Mouse (Mus musculus) stomach, embryonic 16.5 days (tissue): ENCODE measurements around the gene Tfap4. TPM values are rescaled to one million over a fixed set of nuclear protein-coding genes. Genes with fewer than 3 reads are reported as not detected.

Experiments used
- ATAC-seq: fragments of 200-750 bp; cut with Nextera tagmentation; 2 replicates; pipeline ENCODE4 v1.8.0; 2017; ENCODE audit warnings: moderate number of reproducible peaks, moderate TSS enrichment; ENCODE audit not compliant: insufficient read depth, low FRiP score
- H3K27ac ChIP-seq: fragments of 300-500 bp; sonication (generic); 2 replicates; pipeline ENCODE4 v1.5.1; 2014; ENCODE audit warnings: low read length
- H3K27me3 ChIP-seq: fragments of 300-500 bp; sonication (generic); 2 replicates; pipeline ENCODE4 v1.6.1; 2014; ENCODE audit warnings: low read length, control low read depth, mixed read lengths; ENCODE audit not compliant: control insufficient read depth, insufficient read depth
- H3K36me3 ChIP-seq: fragments of 300-500 bp; sonication (generic); 2 replicates; pipeline ENCODE4 v1.6.1; 2014; ENCODE audit warnings: low read length; ENCODE audit not compliant: control insufficient read depth, insufficient read depth
- H3K4me1 ChIP-seq: fragments of 300-500 bp; sonication (generic); 2 replicates; pipeline ENCODE4 v1.6.1; 2014; ENCODE audit warnings: low read length, control low read depth, mixed read lengths; ENCODE audit not compliant: control insufficient read depth, insufficient read depth
- H3K4me2 ChIP-seq: fragments of 300-500 bp; sonication (generic); 2 replicates; pipeline ENCODE4 v1.6.1; 2014; ENCODE audit warnings: low read depth, low read length, mixed read lengths
- H3K4me3 ChIP-seq: fragments of 300-500 bp; sonication (generic); replicated peaks from 2 replicates; pipeline ENCODE4 v1.5.1; 2014; ENCODE audit warnings: mild to moderate bottlenecking, low read length
- H3K9ac ChIP-seq: fragments of 300-500 bp; sonication (generic); 2 replicates; pipeline ENCODE4 v1.6.1; 2014; ENCODE audit warnings: low read length
- H3K9me3 ChIP-seq: fragments of 300-500 bp; sonication (generic); replicated peaks from 2 replicates; pipeline ENCODE4 v1.6.1; 2016; ENCODE audit warnings: low read length, control low read depth; ENCODE audit not compliant: control insufficient read depth
- WGBS: fragments of 180-500 bp; shearing (Covaris S2); extraction: QIAGEN DNeasy Blood & Tissue Kit; methylation state at CpG from one replicate; pipeline ENCODE4 v1.1.7; 2014; 5-methylcytosine and 5-hydroxymethylcytosine counted together
- polyA plus RNA-seq: library from polyadenylated mRNA; unstranded; fragments of >200 nt; fragmentation: Nextera tagmentation; extraction: Ambion mirVana; gene quantifications from 2 replicates; pipeline ENCODE4 v1.2.1, GENCODE M21; 2015

Tfap4 gene
- polyA plus RNA-seq, 1 experiment from 2014 or later = 17.0 TPM

GRCm38 (mm10) chr16:4548953-4549688, 10.5 kb downstream of the Tfap4 start:
- Histone ChIP-seq H3K4me2 (no peak overlapping the region), H3K9ac (no peak overlapping the region), H3K27me3 (no peaks in the 10 kb centered on the region), H3K4me1 (peaks cover 27% of the 10 kb centered on the region), H3K4me3 (no peak overlapping the region), H3K27ac (0 out of 2 replicates have a peak overlapping the region, but pooled peaks have one; percentile 36), H3K36me3 (peaks cover 12% of the 10 kb centered on the region; the same call in 1 of the 2 replicates), H3K9me3 (no peaks in the 10 kb centered on the region)
- ATAC-seq = no peak
- 83% methylated on average over 18 of the region's 18 CpGs for WGBS

- Histone ChIP-seq H3K4me2 (no peak overlapping the region), H3K27ac (no peak overlapping the region), H3K27me3 (no peaks in the 10 kb centered on the region), H3K9me3 (no peaks in the 10 kb centered on the region), H3K36me3 (peaks cover 12% of the 10 kb centered on the region; the same call in 1 of the 2 replicates), H3K4me3 (no peak overlapping the region), H3K9ac (no peak overlapping the region), H3K4me1 (peaks cover 11% of the 10 kb centered on the region)
- 84% methylated on average over 5 of the region's 5 CpGs for WGBS
- ATAC-seq = no peak
Observed at GRCm38 (mm10) chr16:4547611-4548010, 12.0 kb downstream of the Tfap4 start.

GRCm38 (mm10) chr16:4546838-4547237, 12.8 kb downstream of the Tfap4 start:
- Histone ChIP-seq H3K9me3 (no peaks in the 10 kb centered on the region), H3K4me1 (peaks cover 4% of the 10 kb centered on the region), H3K9ac (no peak overlapping the region), H3K4me3 (no peak overlapping the region), H3K27me3 (no peaks in the 10 kb centered on the region), H3K4me2 (no peak overlapping the region), H3K27ac (no peak overlapping the region), H3K36me3 (peaks cover 12% of the 10 kb centered on the region; the same call in 1 of the 2 replicates)
- ATAC-seq = no peak
- WGBS = 93% methylated on average over 8 of the region's 8 CpGs

- no peak overlapping the region for H3K4me2 ChIP-seq
- WGBS = 69% methylated on average over 9 of the region's 9 CpGs
Observed at GRCm38 (mm10) chr16:4544845-4545244, 14.8 kb downstream of the Tfap4 start.

GRCm38 (mm10) chr16:4543266-4543665, 16.4 kb downstream of the Tfap4 start:
- no peaks in the 10 kb centered on the region for H3K9me3 ChIP-seq
- H3K36me3 ChIP-seq = peaks cover 12% of the 10 kb centered on the region; the same call in 1 of the 2 replicates
- H3K4me1 ChIP-seq = peaks cover 3% of the 10 kb centered on the region; the same call in 1 of the 2 replicates
- no peak overlapping the region for H3K27ac ChIP-seq
- no peak for ATAC-seq
- no peaks in the 10 kb centered on the region for H3K27me3 ChIP-seq
- no peak overlapping the region for H3K4me2 ChIP-seq
- H3K4me3 ChIP-seq = no peak overlapping the region
- H3K9ac ChIP-seq = no peak overlapping the region
- 62% methylated on average over 3 of the region's 3 CpGs for WGBS

More at GRCm38 (mm10) chr16:4544845-4545244, 14.8 kb downstream of the Tfap4 start:
- no peak overlapping the region for H3K4me3 ChIP-seq
- H3K9me3 ChIP-seq = no peaks in the 10 kb centered on the region
- peaks cover 3% of the 10 kb centered on the region; the same call in 1 of the 2 replicates for H3K4me1 ChIP-seq
- no peak overlapping the region for H3K27ac ChIP-seq
- H3K36me3 ChIP-seq = peaks cover 12% of the 10 kb centered on the region; the same call in 1 of the 2 replicates
- no peak for ATAC-seq
- no peaks in the 10 kb centered on the region for H3K27me3 ChIP-seq
- H3K9ac ChIP-seq = no peak overlapping the region

DNA sequence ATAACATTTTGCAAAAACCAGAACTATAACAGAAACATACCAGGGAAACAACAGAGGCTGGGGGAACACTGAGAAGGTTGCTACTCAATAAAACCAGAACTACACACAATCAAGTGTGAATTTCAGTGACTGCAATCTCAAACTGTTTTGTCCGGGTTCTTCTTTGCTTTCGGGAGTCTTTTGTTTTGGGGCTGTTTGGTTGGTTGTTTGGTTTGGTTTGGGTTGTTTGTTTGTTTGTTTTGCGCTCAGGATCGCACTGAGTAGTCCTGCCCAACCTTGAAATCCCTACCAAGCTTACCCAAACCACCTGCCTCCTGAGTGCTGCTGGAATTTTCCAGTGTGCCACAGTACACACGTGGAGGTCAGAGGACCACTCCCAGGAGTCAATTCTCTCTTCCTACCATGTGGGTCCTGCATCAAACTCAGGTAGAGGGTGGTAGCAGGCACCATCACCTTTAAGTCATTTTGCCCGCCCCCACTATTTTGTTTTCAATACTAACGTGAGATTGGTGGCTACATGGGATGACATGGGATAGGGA, 17.3 kb downstream of the Tfap4 start:
- H3K4me1 ChIP-seq = peaks cover 3% of the 10 kb centered on the region; the same call in 1 of the 2 replicates
- peak overlapping the region; percentile 46; the same call in 1 of the 2 replicates for H3K9ac ChIP-seq
- peak overlapping the region; percentile 57 for H3K4me3 ChIP-seq
- H3K36me3 ChIP-seq = peaks cover 11% of the 10 kb centered on the region; the same call in 1 of the 2 replicates
- no peak for ATAC-seq
- no peaks in the 10 kb centered on the region for H3K27me3 ChIP-seq
- H3K9me3 ChIP-seq = no peaks in the 10 kb centered on the region
- WGBS = 35% methylated on average over 7 of the region's 7 CpGs
- peak overlapping the region; percentile 44 for H3K4me2 ChIP-seq
- 0 out of 2 replicates have a peak overlapping the region, but pooled peaks have one; percentile 13 for H3K27ac ChIP-seq

DNA sequence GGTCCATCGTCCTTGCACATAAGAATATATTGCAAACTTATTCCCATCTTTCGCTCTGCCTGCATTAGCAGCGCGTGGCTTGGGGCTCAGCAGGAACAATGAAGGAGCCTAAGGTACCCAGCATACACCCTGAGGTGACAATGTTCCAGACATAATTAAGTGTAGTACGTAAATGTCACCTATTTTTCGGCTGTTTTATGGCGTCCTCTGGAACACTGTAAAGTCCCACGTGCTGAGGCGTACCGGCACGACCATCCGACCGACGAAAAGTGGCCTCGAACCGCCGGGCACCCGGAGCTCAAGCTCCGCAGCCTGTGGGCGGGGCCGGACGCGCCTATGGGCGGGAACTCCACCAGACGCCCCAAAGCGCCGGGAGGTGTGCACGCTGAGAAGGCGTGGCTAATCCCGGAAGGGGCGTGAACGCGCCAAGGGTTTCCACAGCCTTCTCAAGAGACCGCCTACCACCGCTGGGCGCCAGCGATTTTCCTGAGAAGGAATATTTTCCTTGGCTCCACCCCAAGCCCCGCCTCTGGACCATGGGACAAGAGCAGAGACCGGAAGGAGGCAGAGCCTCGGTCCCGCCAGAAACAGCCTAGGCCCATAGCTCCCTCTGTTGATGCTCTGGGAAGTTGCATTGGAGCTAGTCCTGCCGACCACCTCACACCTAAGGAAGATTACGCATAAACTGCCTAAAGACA, 18.0 kb downstream of the Tfap4 start, which contains the start of gene Srl:
Gene Srl (minus strand): TSS at position 316 of the 698 bp plus-strand sequence.
- under 1% methylated on average over 43 of the region's 43 CpGs for WGBS
- no peaks in the 10 kb centered on the region for H3K27me3 ChIP-seq
- H3K4me3 ChIP-seq = peak within 1 kb of the TSS; percentile 57
- no peaks in the 10 kb centered on the region for H3K9me3 ChIP-seq
- H3K4me2 ChIP-seq = peak within 1 kb of the TSS; percentile 68
- peak within 1 kb of the TSS; percentile 13; the same call in 1 of the 2 replicates for H3K27ac ChIP-seq
- peak within 1 kb of the TSS; percentile 77 for H3K9ac ChIP-seq
- H3K36me3 ChIP-seq = 0 out of 2 replicates have a peak, but pooled peaks cover 5% of the 10 kb centered on the region
- H3K4me1 ChIP-seq = peaks cover 3% of the 10 kb centered on the region; the same call in 1 of the 2 replicates
- peak; percentile 98 for ATAC-seq

DNA sequence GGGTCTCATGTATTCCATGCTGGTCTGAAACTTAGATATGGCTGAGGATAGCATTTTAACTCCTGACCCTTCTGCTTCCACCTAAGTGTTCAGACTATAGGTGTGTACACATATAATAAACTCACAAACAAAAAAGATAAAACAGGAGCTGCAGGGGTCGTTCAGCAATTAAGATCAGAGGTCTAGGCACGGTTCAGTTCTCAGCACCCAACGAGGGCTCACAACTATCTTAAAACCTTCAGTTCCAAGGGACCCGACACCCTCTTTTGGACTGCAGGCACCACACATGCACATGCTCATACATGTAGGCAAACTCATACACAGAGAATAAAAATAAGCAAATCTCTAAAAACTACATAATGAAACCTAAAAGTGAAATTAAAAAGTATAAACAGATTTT, 18.6 kb downstream of the Tfap4 start:
- Histone ChIP-seq H3K4me1 (peaks cover 3% of the 10 kb centered on the region; the same call in 1 of the 2 replicates), H3K27me3 (no peaks in the 10 kb centered on the region), H3K9ac (peak overlapping the region; percentile 77), H3K9me3 (no peaks in the 10 kb centered on the region), H3K4me2 (peak overlapping the region; percentile 68), H3K27ac (no peak overlapping the region), H3K4me3 (peak overlapping the region; percentile 57), H3K36me3 (0 out of 2 replicates have a peak, but pooled peaks cover 5% of the 10 kb centered on the region)
- ATAC-seq = no peak
- 53% methylated on average over 4 of the region's 4 CpGs for WGBS
